Mouse (Mus musculus): ENCODE measurements at regions not wholly inside any gene's neighbourhood (a gene's known extent, or its start where the extent isn't known, plus 50 kb on each side); places are given as distances from the start of the nearest gene placed in this dataset.

DNA sequence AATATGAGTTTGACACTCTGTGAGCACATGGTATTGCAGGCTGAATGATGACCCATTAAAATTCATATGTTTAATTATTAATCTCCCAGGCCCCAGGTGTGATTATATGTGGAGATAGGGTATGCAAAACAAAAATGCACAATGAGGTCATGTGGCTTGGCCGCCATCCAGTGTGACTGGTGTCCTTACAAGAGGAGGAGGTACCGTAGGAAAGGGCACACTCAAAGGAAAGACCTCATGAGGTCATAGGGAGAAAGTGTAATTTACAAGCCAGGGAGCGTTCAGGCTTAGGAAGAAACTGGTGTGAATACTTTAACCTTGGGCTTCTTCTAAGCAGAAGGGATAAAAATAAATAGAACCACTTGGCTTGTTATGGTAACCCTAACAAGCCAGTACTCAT, 140.0 kb upstream of the Tars start:
- TF ChIP-seq CTCF (IDR thresholded peaks at IDR 0.05; ENCODE audit: control insufficient read depth, insufficient read depth, insufficient read length) (no peak), USF1 (IDR thresholded peaks at IDR 0.05; ENCODE audit: low read depth) (no peak), MAX (IDR thresholded peaks at IDR 0.05) (no peak)

Measured in C2C12 (cell line).